Mouse (Mus musculus): ENCODE results near the gene Kif3b. TPM values are rescaled to one million over a fixed set of nuclear protein-coding genes. Genes with fewer than 3 reads are reported as not detected.

Gene Kif3b
- polyA plus RNA-seq (2014; fragmentation: Illumina TruSeq; extraction: RNeasy Lipid Tissue Mini Kit (QIAGEN cat#74804); ENCODE audit: low read depth, low replicate concordance), result 79.1 TPM

GRCm38 (mm10) chr2:153290938-153291928 is at the start of gene Kif3b:
TSS of gene Kif3b (plus strand) at chr2:153291413.

GRCm38 (mm10) chr2:153345454-153346220 is 54.4 kb downstream of the Kif3b start, which contains the start of gene Asxl1:
TSS of gene Asxl1 (plus strand) at chr2:153345829.

Other genes with a start within 250 kb of the Kif3b start
- gene Ccm2l, start 225.5 kb upstream of the Kif3b start, polyA plus RNA-seq (2014; fragmentation: Illumina TruSeq; extraction: RNeasy Lipid Tissue Mini Kit (QIAGEN cat#74804); ENCODE audit: low read depth, low replicate concordance), result 0.15 TPM
- not detected for gene Hck, start 182.9 kb upstream of the Kif3b start, polyA plus RNA-seq (2014; fragmentation: Illumina TruSeq; extraction: RNeasy Lipid Tissue Mini Kit (QIAGEN cat#74804); ENCODE audit: low read depth, low replicate concordance)
- 22.3 TPM for gene Tm9sf4, start 130.1 kb upstream of the Kif3b start, polyA plus RNA-seq (2014; fragmentation: Illumina TruSeq; extraction: RNeasy Lipid Tissue Mini Kit (QIAGEN cat#74804); ENCODE audit: low read depth, low replicate concordance)
- gene Tspyl3, start 66.0 kb upstream of the Kif3b start, polyA plus RNA-seq (2014; fragmentation: Illumina TruSeq; extraction: RNeasy Lipid Tissue Mini Kit (QIAGEN cat#74804); ENCODE audit: low read depth, low replicate concordance), result 0.27 TPM
- 9.0 TPM for gene Plagl2, start 50.0 kb upstream of the Kif3b start, polyA plus RNA-seq (2014; fragmentation: Illumina TruSeq; extraction: RNeasy Lipid Tissue Mini Kit (QIAGEN cat#74804); ENCODE audit: low read depth, low replicate concordance)
- 4.8 TPM for gene Pofut1, start 49.9 kb upstream of the Kif3b start, polyA plus RNA-seq (2014; fragmentation: Illumina TruSeq; extraction: RNeasy Lipid Tissue Mini Kit (QIAGEN cat#74804); ENCODE audit: low read depth, low replicate concordance)
- 39.8 TPM for gene Asxl1, start 54.4 kb downstream of the Kif3b start, polyA plus RNA-seq (2014; fragmentation: Illumina TruSeq; extraction: RNeasy Lipid Tissue Mini Kit (QIAGEN cat#74804); ENCODE audit: low read depth, low replicate concordance)
- gene 4930404H24Rik, start 201.4 kb downstream of the Kif3b start, polyA plus RNA-seq (2014; fragmentation: Illumina TruSeq; extraction: RNeasy Lipid Tissue Mini Kit (QIAGEN cat#74804); ENCODE audit: low read depth, low replicate concordance), result 4.5 TPM
- gene Nol4l, start 238.6 kb downstream of the Kif3b start, polyA plus RNA-seq (2014; fragmentation: Illumina TruSeq; extraction: RNeasy Lipid Tissue Mini Kit (QIAGEN cat#74804); ENCODE audit: low read depth, low replicate concordance), result 73.8 TPM

All from testis, adult 10 weeks (tissue).